Mouse (Mus musculus): ENCODE measurements at regions not wholly inside any gene's neighbourhood (a gene's known extent, or its start where the extent isn't known, plus 50 kb on each side); places are given as distances from the start of the nearest gene placed in this dataset.
A peak's percentile ranks its signal among the peaks of the same experiment; 100 is the strongest.

DNA sequence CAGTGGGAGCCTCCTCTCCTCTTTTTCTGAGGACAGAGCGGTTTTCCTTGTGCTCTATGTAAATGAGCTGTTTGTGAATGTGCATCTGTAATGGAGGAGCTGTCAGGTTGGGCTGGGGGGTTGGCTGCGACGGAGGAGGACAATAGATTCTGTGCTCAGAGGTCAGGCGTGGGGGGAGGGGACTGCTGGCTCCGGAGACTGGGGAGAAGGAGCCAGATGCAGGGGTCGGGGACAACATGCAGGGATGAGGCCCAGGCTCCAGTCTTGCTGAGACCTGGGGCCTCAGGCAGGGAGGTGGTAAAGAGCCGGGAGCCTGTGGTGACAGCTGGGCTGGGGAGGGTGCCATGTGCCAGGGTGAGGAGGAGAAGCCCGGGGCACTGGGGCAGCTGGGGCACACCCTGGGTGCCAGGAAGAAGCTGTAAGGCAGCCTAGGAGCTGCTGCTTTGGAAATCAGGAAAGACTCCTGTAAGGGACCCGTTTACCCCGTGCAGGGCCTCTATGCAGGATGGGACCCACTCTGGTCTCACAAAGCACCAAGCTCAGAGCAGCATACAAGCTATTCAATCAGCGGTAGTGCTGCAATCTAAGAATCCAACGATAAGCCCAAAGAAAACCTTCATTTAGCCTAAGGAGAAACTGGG is 124.5 kb downstream of the 3100002H09Rik start:
- DNase-seq (ENCODE audit: low spot score): no peak
- Histone ChIP-seq H3K4me3 (replicated peaks; ENCODE audit: low read depth, low read length) (no peak overlapping the region), H3K27ac (no peak overlapping the region), H3K9ac (ENCODE audit: low read depth, low read length) (no peak overlapping the region), H3K9me3 (replicated peaks; ENCODE audit: low read length) (no peaks in the 10 kb centered on the region; the same call in 1 of the 2 replicates), H3K4me1 (replicated peaks; ENCODE audit: insufficient read depth, low read length) (no peaks in the 10 kb centered on the region), H3K36me3 (ENCODE audit: insufficient read depth, low read length) (no peaks in the 10 kb centered on the region), H3K27me3 (ENCODE audit: insufficient read depth, low read length) (peaks cover 43% of the 10 kb centered on the region), H3K4me2 (ENCODE audit: low read length) (no peak overlapping the region)
- no peak for ATAC-seq (replicated peaks; ENCODE audit: low FRiP score, low read depth)
- WGBS: 16% methylated on average over 12 of the region's 12 CpGs
- no peak for TF ChIP-seq CTCF (IDR thresholded peaks at IDR 0.05; ENCODE audit: low read depth)

DNA sequence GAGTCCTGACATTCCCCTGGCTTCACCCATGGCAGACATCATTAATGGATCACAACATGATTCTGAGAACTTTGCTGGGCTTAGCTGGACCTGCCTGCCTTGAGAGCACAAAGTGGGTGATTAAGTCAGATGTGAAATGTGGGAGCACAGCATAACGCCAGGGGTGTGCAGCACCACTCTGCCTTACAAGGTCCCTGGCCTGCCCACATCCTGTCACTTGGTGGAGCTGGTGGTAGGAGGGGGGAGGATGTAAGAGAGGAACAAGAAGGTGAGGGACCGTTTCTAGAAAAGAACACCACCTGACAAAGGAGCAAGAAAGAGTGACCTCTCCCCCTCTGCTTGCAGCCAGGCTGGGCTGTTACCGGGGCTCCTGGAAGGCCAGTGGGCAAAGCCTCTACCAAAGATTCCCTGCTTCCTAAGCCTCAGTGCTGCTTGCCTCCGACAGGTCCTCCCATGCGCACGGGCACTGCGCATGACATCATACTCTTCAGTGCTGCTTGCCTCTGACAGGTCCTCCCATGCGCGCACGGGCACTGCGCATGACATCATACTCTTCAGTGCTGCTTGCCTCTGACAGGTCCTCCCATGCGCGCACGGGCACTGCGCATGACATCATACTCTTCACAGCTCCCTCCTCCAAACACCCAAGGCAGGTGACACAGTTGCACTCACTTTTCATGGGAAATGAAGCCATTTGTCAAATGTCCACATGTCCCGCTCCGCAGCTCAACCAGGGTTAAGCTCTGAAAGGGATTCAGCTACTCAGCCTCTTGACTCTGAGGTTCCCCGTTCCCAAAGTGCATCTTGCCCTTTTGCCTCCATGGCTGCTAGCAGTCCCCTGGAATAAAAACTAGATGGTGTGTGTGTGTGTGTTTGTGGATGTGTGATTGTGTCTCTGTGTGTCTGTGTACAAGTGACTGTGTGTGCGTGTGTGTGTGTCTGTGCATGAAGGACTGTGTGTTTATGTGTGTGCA is 125.7 kb downstream of the 3100002H09Rik start:
- TF ChIP-seq CTCF (IDR thresholded peaks at IDR 0.05; ENCODE audit: low read depth): no peak
- DNase-seq (ENCODE audit: low spot score) (no peak), ATAC-seq (replicated peaks; ENCODE audit: low FRiP score, low read depth) (no peak)
- H3K9me3 ChIP-seq (replicated peaks; ENCODE audit: low read length): no peaks in the 10 kb centered on the region; the same call in 1 of the 2 replicates
- no peaks in the 10 kb centered on the region for H3K4me1 ChIP-seq (replicated peaks; ENCODE audit: insufficient read depth, low read length)
- no peak overlapping the region for H3K27ac ChIP-seq
- H3K36me3 ChIP-seq (ENCODE audit: insufficient read depth, low read length): no peaks in the 10 kb centered on the region
- no peak overlapping the region for H3K9ac ChIP-seq (ENCODE audit: low read depth, low read length)
- WGBS: 37% methylated on average over 19 of the region's 19 CpGs
- H3K4me3 ChIP-seq (replicated peaks; ENCODE audit: low read depth, low read length): no peak overlapping the region
- no peak overlapping the region for H3K4me2 ChIP-seq (ENCODE audit: low read length)
- peaks cover 49% of the 10 kb centered on the region for H3K27me3 ChIP-seq (ENCODE audit: insufficient read depth, low read length)

DNA sequence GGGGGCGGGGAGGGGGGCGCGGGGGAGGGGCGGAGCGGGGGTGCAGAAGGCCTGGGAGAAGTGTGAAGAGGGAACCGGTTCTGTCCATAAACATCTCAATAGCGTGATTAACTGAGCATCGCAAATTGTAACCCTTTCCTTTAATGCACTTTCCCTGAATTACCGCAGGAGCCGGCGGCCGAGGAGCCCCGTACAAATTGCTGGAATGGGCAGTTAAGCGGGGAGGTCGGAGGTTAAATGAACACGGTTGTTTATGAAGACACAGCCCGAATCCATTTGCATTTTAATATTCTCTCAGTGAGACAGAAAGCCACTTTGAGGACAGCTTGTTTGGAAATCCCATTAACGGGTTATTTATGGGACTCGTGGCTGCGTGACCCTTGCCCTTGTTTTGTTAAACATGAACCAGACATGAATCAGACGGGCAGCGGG is 132.7 kb downstream of the 3100002H09Rik start:
- H3K4me3 ChIP-seq (replicated peaks; ENCODE audit: low read depth, low read length): no peak overlapping the region
- H3K27ac ChIP-seq: no peak overlapping the region
- H3K9ac ChIP-seq (ENCODE audit: low read depth, low read length): no peak overlapping the region
- WGBS: 1% methylated on average over 18 of the region's 22 CpGs
- ATAC-seq (replicated peaks; ENCODE audit: low FRiP score, low read depth) (no peak), DNase-seq (ENCODE audit: low spot score) (peak; percentile 73)
- H3K27me3 ChIP-seq (ENCODE audit: insufficient read depth, low read length): peaks cover 55% of the 10 kb centered on the region
- H3K4me2 ChIP-seq (ENCODE audit: low read length): peak overlapping the region; percentile 37
- H3K4me1 ChIP-seq (replicated peaks; ENCODE audit: insufficient read depth, low read length): peaks cover 10% of the 10 kb centered on the region; the same call in 1 of the 2 replicates
- H3K9me3 ChIP-seq (replicated peaks; ENCODE audit: low read length): no peaks in the 10 kb centered on the region
- no peaks in the 10 kb centered on the region for H3K36me3 ChIP-seq (ENCODE audit: insufficient read depth, low read length)
- no peak for TF ChIP-seq CTCF (IDR thresholded peaks at IDR 0.05; ENCODE audit: low read depth)

DNA sequence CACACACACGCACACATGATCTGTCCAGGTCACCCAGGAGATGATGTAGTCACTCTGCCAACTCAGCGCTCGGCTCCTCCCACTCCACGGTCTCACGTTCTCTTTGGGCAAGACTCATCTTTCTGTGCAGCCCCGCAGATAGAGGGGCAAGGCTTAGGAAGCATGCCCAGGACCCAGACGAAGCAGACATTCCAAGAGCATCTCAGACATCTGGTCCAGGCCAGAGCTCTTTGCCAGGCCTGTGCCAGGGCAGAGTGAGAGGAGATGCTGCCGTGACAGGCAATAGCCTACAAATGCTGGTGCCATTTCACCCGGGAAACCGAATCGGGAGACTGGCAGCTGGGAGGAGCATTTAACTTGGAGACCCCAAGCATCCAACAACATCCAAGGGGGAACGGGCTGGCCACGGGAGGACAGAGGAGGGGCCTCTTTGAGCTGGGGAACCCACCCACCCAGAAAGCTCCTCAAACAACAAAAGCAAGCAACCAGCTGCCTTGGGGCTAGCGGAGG is 133.2 kb downstream of the 3100002H09Rik start:
- Histone ChIP-seq H3K27me3 (ENCODE audit: insufficient read depth, low read length) (peaks cover 53% of the 10 kb centered on the region), H3K36me3 (ENCODE audit: insufficient read depth, low read length) (no peaks in the 10 kb centered on the region), H3K9me3 (replicated peaks; ENCODE audit: low read length) (no peaks in the 10 kb centered on the region), H3K4me3 (replicated peaks; ENCODE audit: low read depth, low read length) (no peak overlapping the region), H3K27ac (no peak overlapping the region), H3K4me2 (ENCODE audit: low read length) (peak overlapping the region; percentile 37), H3K4me1 (replicated peaks; ENCODE audit: insufficient read depth, low read length) (peaks cover 10% of the 10 kb centered on the region; the same call in 1 of the 2 replicates), H3K9ac (ENCODE audit: low read depth, low read length) (no peak overlapping the region)
- 9% methylated on average over 14 of the region's 14 CpGs for WGBS
- TF ChIP-seq CTCF (IDR thresholded peaks at IDR 0.05; ENCODE audit: low read depth): no peak
- ATAC-seq (replicated peaks; ENCODE audit: low FRiP score, low read depth) (0 out of 2 replicates have a peak, but pooled peaks have one; percentile 43), DNase-seq (ENCODE audit: low spot score) (peak; percentile 24)

DNA sequence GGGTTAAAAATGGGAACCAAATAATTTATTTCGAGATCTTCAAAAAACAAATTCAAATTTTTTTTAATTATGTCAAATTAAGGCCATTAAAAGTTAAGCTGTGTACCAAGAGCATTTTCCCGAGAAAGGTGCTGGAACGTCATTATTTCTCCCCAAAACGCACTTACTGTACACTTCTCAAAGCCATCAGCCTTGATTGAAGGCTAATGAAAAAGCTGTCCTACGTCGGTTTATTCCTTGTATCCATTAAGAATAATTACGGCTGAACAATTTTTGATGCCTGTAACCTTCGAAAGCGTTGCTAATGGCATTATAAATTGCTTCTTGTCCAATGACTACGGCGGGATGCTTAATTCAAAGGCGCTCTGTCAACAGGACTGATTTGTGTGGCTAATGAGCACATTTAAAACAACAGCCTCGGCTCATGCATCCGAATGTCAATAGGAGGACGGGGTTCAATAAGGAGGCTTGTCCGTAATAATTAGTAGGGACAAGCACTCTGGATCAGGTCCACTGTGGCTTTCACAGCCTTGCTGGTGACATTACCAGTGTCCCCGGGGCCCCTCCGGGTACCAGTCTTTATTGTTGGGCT is 145.3 kb downstream of the 3100002H09Rik start:
- H3K4me1 ChIP-seq (replicated peaks; ENCODE audit: insufficient read depth, low read length): no peaks in the 10 kb centered on the region
- H3K9me3 ChIP-seq (replicated peaks; ENCODE audit: low read length): no peaks in the 10 kb centered on the region
- no peak for TF ChIP-seq CTCF (IDR thresholded peaks at IDR 0.05; ENCODE audit: low read depth)
- H3K36me3 ChIP-seq (ENCODE audit: insufficient read depth, low read length): no peaks in the 10 kb centered on the region
- DNase-seq (ENCODE audit: low spot score): no peak
- no peak overlapping the region for H3K4me3 ChIP-seq (replicated peaks; ENCODE audit: low read depth, low read length)
- ATAC-seq (replicated peaks; ENCODE audit: low FRiP score, low read depth): no peak
- no peak overlapping the region for H3K27ac ChIP-seq
- WGBS: 67% methylated on average over 18 of the region's 18 CpGs
- H3K4me2 ChIP-seq (ENCODE audit: low read length): no peak overlapping the region
- peaks cover 7% of the 10 kb centered on the region; the same call in 1 of the 2 replicates for H3K27me3 ChIP-seq (ENCODE audit: insufficient read depth, low read length)
- no peak overlapping the region for H3K9ac ChIP-seq (ENCODE audit: low read depth, low read length)

Measured in kidney, postnatal 0 days (tissue).